Mouse (Mus musculus): Measurements from ENCODE around the gene Cdh6. TPM values are rescaled to one million over a fixed set of nuclear protein-coding genes. Genes with fewer than 3 reads are reported as not detected.

Cdh6 gene
- total and polyA plus RNA-seq, 2 experiments from 2014 or later = 14.3 to 15.5 TPM

DNA sequence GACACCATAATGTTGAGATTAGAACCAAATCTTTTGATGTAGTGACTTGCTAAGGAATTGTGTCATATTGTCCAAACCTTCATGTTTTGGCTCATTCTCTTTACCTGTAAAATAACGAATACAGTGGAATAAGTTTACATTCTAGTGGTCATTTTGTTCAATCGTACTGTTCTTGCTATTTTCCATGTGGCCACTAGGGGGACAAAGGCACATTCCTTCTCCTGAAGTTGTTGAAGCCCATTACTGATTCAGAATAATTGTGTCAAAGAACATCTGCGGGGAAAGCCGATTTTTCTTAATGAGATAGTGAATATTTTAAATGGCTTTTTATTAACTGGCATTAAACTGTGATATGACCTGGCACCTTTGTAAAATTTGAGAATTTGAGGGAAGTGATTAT lies 7.5 kb upstream of the Cdh6 start:
- DNase-seq (ENCODE audit: low spot score) (peak; percentile 58), ATAC-seq (no peak)
- WGBS = 31% methylated on average over 4 of the region's 4 CpGs

DNA sequence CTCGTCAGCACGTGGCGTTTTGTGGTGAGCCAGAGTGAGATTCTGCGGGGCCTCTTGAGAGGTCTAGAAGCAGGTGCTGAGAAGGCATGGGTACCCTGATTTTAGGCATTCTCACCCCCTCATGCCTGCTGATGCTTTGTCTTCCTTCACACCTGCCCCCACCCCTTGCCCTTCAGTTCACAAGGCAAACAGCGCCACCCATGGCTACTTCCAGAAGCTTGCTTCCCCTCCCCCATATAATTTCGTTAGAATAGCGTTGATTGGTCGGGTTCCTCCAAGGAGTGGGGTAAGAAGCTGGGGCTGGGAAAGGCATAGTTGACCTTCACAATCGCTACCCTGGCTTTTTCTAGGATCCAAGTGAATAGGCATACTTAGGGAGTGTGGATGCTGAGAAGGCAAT lies 2.5 kb upstream of the Cdh6 start:
- no peak overlapping the region for H3K4me2 ChIP-seq (ENCODE audit: low read depth, low read length)
- no peaks in the 10 kb centered on the region for H3K9me3 ChIP-seq (ENCODE audit: low read length)
- no peak overlapping the region for H3K4me3 ChIP-seq (ENCODE audit: low read length)
- H3K27me3 ChIP-seq (ENCODE audit: insufficient read depth, low read length) = no peaks in the 10 kb centered on the region
- no peak overlapping the region for H3K9ac ChIP-seq (replicated peaks; ENCODE audit: low read length)
- no peak for ATAC-seq
- no peaks in the 10 kb centered on the region for H3K36me3 ChIP-seq (ENCODE audit: insufficient read depth, low read length)
- peak; percentile 67 for DNase-seq (ENCODE audit: low spot score)
- 0 out of 2 replicates have a peak, but pooled peaks cover 3% of the 10 kb centered on the region for H3K4me1 ChIP-seq (ENCODE audit: insufficient read depth, low read length)
- H3K27ac ChIP-seq = no peak overlapping the region
- TF ChIP-seq CTCF (IDR thresholded peaks at IDR 0.05; ENCODE audit: low read depth) = peak; percentile 56
- WGBS = 32% methylated on average over 9 of the region's 9 CpGs

More for the DNA sequence above, 7.5 kb upstream of the Cdh6 start:
- Histone ChIP-seq H3K9ac (replicated peaks; ENCODE audit: low read length) (no peak overlapping the region), H3K27me3 (ENCODE audit: insufficient read depth, low read length) (no peaks in the 10 kb centered on the region), H3K4me1 (ENCODE audit: insufficient read depth, low read length) (no peaks in the 10 kb centered on the region), H3K36me3 (ENCODE audit: insufficient read depth, low read length) (no peaks in the 10 kb centered on the region), H3K27ac (no peak overlapping the region), H3K9me3 (ENCODE audit: low read length) (no peaks in the 10 kb centered on the region), H3K4me3 (ENCODE audit: low read length) (no peak overlapping the region), H3K4me2 (ENCODE audit: low read depth, low read length) (no peak overlapping the region)
- peak; percentile 90 for TF ChIP-seq CTCF (IDR thresholded peaks at IDR 0.05; ENCODE audit: low read depth)

GRCm38 (mm10) chr15:13174618-13174980 lies 1.1 kb upstream of the Cdh6 start:
- Histone ChIP-seq H3K9me3 (ENCODE audit: low read length) (no peaks in the 10 kb centered on the region), H3K27me3 (ENCODE audit: insufficient read depth, low read length) (no peaks in the 10 kb centered on the region), H3K4me2 (ENCODE audit: low read depth, low read length) (peak overlapping the region; percentile 96), H3K9ac (replicated peaks; ENCODE audit: low read length) (no peak overlapping the region), H3K36me3 (ENCODE audit: insufficient read depth, low read length) (no peaks in the 10 kb centered on the region), H3K4me1 (ENCODE audit: insufficient read depth, low read length) (0 out of 2 replicates have a peak, but pooled peaks cover 3% of the 10 kb centered on the region), H3K27ac (no peak overlapping the region), H3K4me3 (ENCODE audit: low read length) (peak overlapping the region; percentile 78; the same call in 1 of the 2 replicates)
- no peak for TF ChIP-seq CTCF (IDR thresholded peaks at IDR 0.05; ENCODE audit: low read depth)
- ATAC-seq = no peak
- WGBS = 21% methylated on average over 6 of the region's 6 CpGs
- DNase-seq (ENCODE audit: low spot score) = no peak

- Histone ChIP-seq H3K36me3 (ENCODE audit: insufficient read depth, low read length) (no peaks in the 10 kb centered on the region), H3K4me1 (ENCODE audit: insufficient read depth, low read length) (0 out of 2 replicates have a peak, but pooled peaks cover 3% of the 10 kb centered on the region), H3K4me2 (ENCODE audit: low read depth, low read length) (peak overlapping the region; percentile 96), H3K9ac (replicated peaks; ENCODE audit: low read length) (peak overlapping the region; percentile 67), H3K27ac (peak overlapping the region; percentile 85), H3K9me3 (ENCODE audit: low read length) (no peaks in the 10 kb centered on the region), H3K27me3 (ENCODE audit: insufficient read depth, low read length) (no peaks in the 10 kb centered on the region), H3K4me3 (ENCODE audit: low read length) (peak overlapping the region; percentile 78)
- ATAC-seq = peak; percentile 28
- peak; percentile 39 for DNase-seq (ENCODE audit: low spot score)
- 2% methylated on average over 27 of the region's 27 CpGs for WGBS
- TF ChIP-seq CTCF (IDR thresholded peaks at IDR 0.05; ENCODE audit: low read depth) = no peak
Observed at GRCm38 (mm10) chr15:13173840-13174617, 554 bp upstream of the Cdh6 start.

- peak overlapping the region; percentile 85 for H3K27ac ChIP-seq
- DNase-seq (ENCODE audit: low spot score) (peak; percentile 56), ATAC-seq (peak; percentile 31; the same call in 1 of the 2 replicates)
- H3K27me3 ChIP-seq (ENCODE audit: insufficient read depth, low read length) = no peaks in the 10 kb centered on the region
- H3K9ac ChIP-seq (replicated peaks; ENCODE audit: low read length) = peak overlapping the region; percentile 67
- 0 out of 2 replicates have a peak, but pooled peaks cover 3% of the 10 kb centered on the region for H3K4me1 ChIP-seq (ENCODE audit: insufficient read depth, low read length)
- peak overlapping the region; percentile 78 for H3K4me3 ChIP-seq (ENCODE audit: low read length)
- peak overlapping the region; percentile 96 for H3K4me2 ChIP-seq (ENCODE audit: low read depth, low read length)
- TF ChIP-seq CTCF (IDR thresholded peaks at IDR 0.05; ENCODE audit: low read depth) = no peak
- H3K9me3 ChIP-seq (ENCODE audit: low read length) = no peaks in the 10 kb centered on the region
- no peaks in the 10 kb centered on the region for H3K36me3 ChIP-seq (ENCODE audit: insufficient read depth, low read length)
- WGBS = under 1% methylated on average over 26 of the region's 26 CpGs
Observed at GRCm38 (mm10) chr15:13172365-13173070, 957 bp downstream of the Cdh6 start.

GRCm38 (mm10) chr15:13171486-13172364 lies 1.8 kb downstream of the Cdh6 start:
- Histone ChIP-seq H3K36me3 (ENCODE audit: insufficient read depth, low read length) (no peaks in the 10 kb centered on the region), H3K4me1 (ENCODE audit: insufficient read depth, low read length) (0 out of 2 replicates have a peak, but pooled peaks cover 3% of the 10 kb centered on the region), H3K9me3 (ENCODE audit: low read length) (no peaks in the 10 kb centered on the region), H3K27me3 (ENCODE audit: insufficient read depth, low read length) (no peaks in the 10 kb centered on the region), H3K4me3 (ENCODE audit: low read length) (peak overlapping the region; percentile 78), H3K4me2 (ENCODE audit: low read depth, low read length) (peak overlapping the region; percentile 96), H3K27ac (peak overlapping the region; percentile 85; the same call in 1 of the 2 replicates), H3K9ac (replicated peaks; ENCODE audit: low read length) (peak overlapping the region; percentile 67)
- ATAC-seq (no peak), DNase-seq (ENCODE audit: low spot score) (peak; percentile 29)
- 3% methylated on average over 16 of the region's 16 CpGs for WGBS
- no peak for TF ChIP-seq CTCF (IDR thresholded peaks at IDR 0.05; ENCODE audit: low read depth)

Measured in hindbrain, postnatal 0 days (tissue).